ENCODE assay signal across 22 mouse cellular contexts in genomic region chr14:80083724-80084123, GRCm38 (mm10).
DNase-seq lines count a peak whose midpoint lies in the region; ATAC-seq lines count a peak whose summit lies in the region.
"Had no signal": no experiment of that assay in that cellular context is flagged by ENCODE, and none has a peak within 500 bp of the region (broad histone marks: within the 10 kb centered on the region; RNA-seq: fewer than 3 reads in every experiment).

No protein-coding gene starts in this region.

- no peak overlapping the region for H3K27ac ChIP-seq in kidney, embryonic 14.5 days (ENCODE audit: low read depth, low read length)
- H3K27ac ChIP-seq in kidney, embryonic 16.5 days (ENCODE audit: low read length), result no peak overlapping the region
- H3K27ac ChIP-seq: embryonic facial prominence, embryonic 13.5 days; embryonic facial prominence, embryonic 15.5 days; forebrain, embryonic 10.5 days; forebrain, embryonic 12.5 days had no signal

- H3K4me1 ChIP-seq in kidney, embryonic 14.5 days (ENCODE audit: control insufficient read depth, insufficient read depth, low read length), result no peaks in the 10 kb centered on the region
- no peaks in the 10 kb centered on the region for H3K4me1 ChIP-seq in kidney, embryonic 16.5 days (ENCODE audit: insufficient read depth, low read length)
- H3K4me1 ChIP-seq: embryonic facial prominence, embryonic 13.5 days; embryonic facial prominence, embryonic 15.5 days; forebrain, embryonic 10.5 days; forebrain, embryonic 12.5 days had no signal

- no peak overlapping the region for H3K9ac ChIP-seq in kidney, embryonic 14.5 days (ENCODE audit: low read depth, low read length)
- H3K9ac ChIP-seq in kidney, embryonic 16.5 days (replicated peaks; ENCODE audit: low read length), result no peak overlapping the region
- H3K9ac ChIP-seq: embryonic facial prominence, embryonic 13.5 days; embryonic facial prominence, embryonic 15.5 days; forebrain, embryonic 12.5 days had no signal

- peak; percentile 86 for DNase-seq in kidney, adult 9 months
- DNase-seq in kidney, adult 11 months, result no peak
- peak; percentile 5 for DNase-seq in kidney, postnatal 14 days
- DNase-seq in kidney, postnatal 25 days, result no peak
- DNase-seq: adrenal gland, adult 2 months; adrenal gland, postnatal 10 days; adrenal gland, postnatal 25 days; cerebellum, adult 11 months; cerebellum, adult 18-20 months; cerebellum, adult 8-10 months; cerebellum, adult 9-11 months; cerebellum, postnatal 14 days; cerebellum, postnatal 36 days; embryo, embryonic 11 days had no signal

- H3K9me3 ChIP-seq in kidney, embryonic 14.5 days (ENCODE audit: control insufficient read depth, low read length), result peaks cover 6% of the 10 kb centered on the region; the same call in 1 of the 2 replicates
- H3K9me3 ChIP-seq in kidney, embryonic 16.5 days (ENCODE audit: low read length), result peaks cover 3% of the 10 kb centered on the region; the same call in 1 of the 2 replicates
- H3K9me3 ChIP-seq: embryonic facial prominence, embryonic 15.5 days had no signal

- no peaks in the 10 kb centered on the region for H3K36me3 ChIP-seq in kidney, embryonic 14.5 days (ENCODE audit: control insufficient read depth, insufficient read depth, low read length)
- 0 out of 2 replicates have a peak, but pooled peaks cover 2% of the 10 kb centered on the region for H3K36me3 ChIP-seq in kidney, embryonic 16.5 days (ENCODE audit: insufficient read depth, low read length)
- H3K36me3 ChIP-seq: embryonic facial prominence, embryonic 13.5 days; embryonic facial prominence, embryonic 15.5 days; forebrain, embryonic 10.5 days; forebrain, embryonic 12.5 days had no signal

- ATAC-seq in kidney, embryonic 14.5 days (ENCODE audit: low FRiP score, low TSS enrichment), result no peak
- ATAC-seq in kidney, embryonic 16.5 days (ENCODE audit: low FRiP score, low TSS enrichment), result peak; percentile 57; the same call in 1 of the 2 replicates
- ATAC-seq: forebrain, embryonic 14.5 days had no signal

- no peak overlapping the region for H3K4me2 ChIP-seq in kidney, embryonic 14.5 days (replicated peaks; ENCODE audit: low read depth, low read length)
- H3K4me2 ChIP-seq in kidney, embryonic 16.5 days (replicated peaks; ENCODE audit: low read depth, low read length), result no peak overlapping the region
- H3K4me2 ChIP-seq: embryonic facial prominence, embryonic 13.5 days; embryonic facial prominence, embryonic 15.5 days; forebrain, embryonic 12.5 days had no signal

- 73% methylated on average over 3 of the region's 3 CpGs for WGBS in kidney, embryonic 14.5 days
- WGBS in kidney, embryonic 16.5 days, result 66% methylated on average over 3 of the region's 3 CpGs

- H3K27me3 ChIP-seq in kidney, embryonic 14.5 days (ENCODE audit: control insufficient read depth, insufficient read depth, low read length), result no peaks in the 10 kb centered on the region
- H3K27me3 ChIP-seq in kidney, embryonic 16.5 days (ENCODE audit: insufficient read depth, low read length), result no peaks in the 10 kb centered on the region
- H3K27me3 ChIP-seq: embryonic facial prominence, embryonic 13.5 days; embryonic facial prominence, embryonic 15.5 days; forebrain, embryonic 12.5 days had no signal

- no peak overlapping the region for H3K4me3 ChIP-seq in kidney, embryonic 14.5 days (ENCODE audit: low read length)
- H3K4me3 ChIP-seq in kidney, embryonic 16.5 days (ENCODE audit: low read length), result no peak overlapping the region
- H3K4me3 ChIP-seq: embryonic facial prominence, embryonic 13.5 days; embryonic facial prominence, embryonic 15.5 days; erythroblast, embryonic 14.5 days; forebrain, embryonic 10.5 days; forebrain, embryonic 12.5 days had no signal

Comparison
In these comparisons a context has a peak if more than half of its experiments do, and no peak if none do; other contexts are left out.
1. DNase-seq: peak in kidney, adult 9 months (single experiment) and kidney, postnatal 14 days (single experiment); none in kidney, adult 11 months (single experiment) and kidney, postnatal 25 days (0 of 2).